Mouse (Mus musculus) heart, embryonic 13.5 days (tissue): ENCODE measurements around the gene Stbd1. TPM values are rescaled to one million over a fixed set of nuclear protein-coding genes. Genes with fewer than 3 reads are reported as not detected.

Experiments used
- ATAC-seq: fragments of 200-750 bp; cut with Nextera tagmentation; 2 replicates; pipeline ENCODE4 v1.8.0; 2017; ENCODE audit warnings: moderate TSS enrichment; ENCODE audit not compliant: insufficient number of reproducible peaks, low FRiP score, low TSS enrichment; ENCODE audit errors: extremely low read depth
- H3K27ac ChIP-seq: fragments of 300-500 bp; sonication (generic); replicated peaks from 2 replicates; pipeline ENCODE4 v1.5.1; 2015; ENCODE audit warnings: moderate library complexity, mild to moderate bottlenecking, inconsistent platforms
- H3K27me3 ChIP-seq: fragments of 300-500 bp; sonication (generic); replicated peaks from 2 replicates; pipeline ENCODE4 v1.6.1; 2015; ENCODE audit warnings: mild to moderate bottlenecking, inconsistent platforms
- H3K36me3 ChIP-seq: fragments of 300-500 bp; sonication (generic); 2 replicates; pipeline ENCODE4 v1.6.1; 2015; ENCODE audit warnings: mild to moderate bottlenecking, inconsistent platforms
- H3K4me1 ChIP-seq: fragments of 300-500 bp; sonication (generic); 2 replicates; pipeline ENCODE4 v1.6.1; 2015; ENCODE audit warnings: inconsistent platforms
- H3K4me2 ChIP-seq: fragments of 300-500 bp; sonication (generic); 2 replicates; pipeline ENCODE4 v1.6.1; 2015; ENCODE audit warnings: inconsistent platforms, mild to moderate bottlenecking, moderate library complexity
- H3K4me3 ChIP-seq: fragments of 300-500 bp; sonication (generic); 2 replicates; pipeline ENCODE4 v1.5.1; 2015; ENCODE audit warnings: moderate library complexity, mild to moderate bottlenecking, inconsistent platforms
- H3K9ac ChIP-seq: fragments of 300-500 bp; sonication (generic); 2 replicates; pipeline ENCODE4 v1.6.1; 2015; ENCODE audit warnings: inconsistent platforms, mild to moderate bottlenecking, moderate library complexity
- H3K9me3 ChIP-seq: fragments of 300-500 bp; sonication (generic); 2 replicates; pipeline ENCODE4 v1.6.1; 2016; ENCODE audit warnings: inconsistent platforms
- WGBS: fragments of 180-500 bp; shearing (Covaris S2); methylation state at CpG from one replicate; pipeline ENCODE4 v1.1.7; 2015; ENCODE audit warnings: mixed read lengths; 5-methylcytosine and 5-hydroxymethylcytosine counted together
- polyA plus RNA-seq: library from polyadenylated mRNA; unstranded; fragments of >200 nt; fragmentation: Nextera tagmentation; extraction: Ambion mirVana; gene quantifications from 2 replicates; pipeline ENCODE4 v1.2.1, GENCODE M21; 2015

Gene Stbd1
- polyA plus RNA-seq, 1 experiment from 2014 or later: 77.8 TPM

DNA sequence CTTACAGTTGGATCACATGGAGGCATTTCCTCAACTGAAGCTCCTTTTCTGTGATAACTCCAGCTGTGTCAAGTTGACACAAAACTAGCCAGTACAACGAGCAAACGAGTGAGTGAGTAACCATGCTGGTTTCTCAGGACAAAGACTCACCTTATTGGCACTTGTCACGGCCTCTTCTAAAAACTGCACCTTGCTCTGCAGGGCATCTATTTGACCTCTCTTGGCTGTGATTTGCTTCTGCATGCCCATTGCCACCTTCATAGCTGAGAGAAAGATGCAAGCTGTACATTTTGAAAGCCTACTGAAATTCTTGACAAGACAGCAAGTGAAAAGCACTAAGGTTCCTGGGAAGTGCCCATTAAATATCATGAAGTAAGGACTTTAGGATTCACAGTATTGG, 38.0 kb downstream of the Stbd1 start:
- WGBS: 76% methylated on average over 3 of the region's 3 CpGs
- Histone ChIP-seq H3K27ac (no peak overlapping the region), H3K9ac (no peak overlapping the region), H3K36me3 (no peaks in the 10 kb centered on the region), H3K4me3 (no peak overlapping the region), H3K4me1 (peaks cover 10% of the 10 kb centered on the region), H3K27me3 (no peaks in the 10 kb centered on the region), H3K4me2 (no peak overlapping the region), H3K9me3 (no peaks in the 10 kb centered on the region)
- ATAC-seq: no peak

Other genes with a start within 250 kb of the Stbd1 start
- gene Nup54, start 167.8 kb upstream of the Stbd1 start, polyA plus RNA-seq: 35.8 and 39.4 TPM in 2 replicates
- 14.4 and 15.6 TPM in 2 replicates for gene Scarb2, start 96.2 kb upstream of the Stbd1 start, polyA plus RNA-seq
- not detected in 2 replicates for gene Fam47e, start 48.0 kb upstream of the Stbd1 start, polyA plus RNA-seq
- 0.59 and 0.75 TPM in 2 replicates for gene Ccdc158, start 72.2 kb downstream of the Stbd1 start, polyA plus RNA-seq
- gene Shroom3, start 80.4 kb downstream of the Stbd1 start, polyA plus RNA-seq: 9.3 and 10.3 TPM in 2 replicates